Mouse (Mus musculus) cerebellum, postnatal 14 days (tissue): Measurements from ENCODE around the gene Bloc1s5.
"Not testable (repeated sequence)": the region's sequence is repeated elsewhere in the genome, so short reads cannot be mapped to it uniquely, and the experiment has no call there.

ENCODE experiments used
- DNase-seq, 2 experiments: peaks; one replicate each; pipeline ENCODE4 v3.0.0; 2021; ENCODE audit warnings: mixed read lengths in 2 of 2

The Bloc1s5 gene

DNA sequence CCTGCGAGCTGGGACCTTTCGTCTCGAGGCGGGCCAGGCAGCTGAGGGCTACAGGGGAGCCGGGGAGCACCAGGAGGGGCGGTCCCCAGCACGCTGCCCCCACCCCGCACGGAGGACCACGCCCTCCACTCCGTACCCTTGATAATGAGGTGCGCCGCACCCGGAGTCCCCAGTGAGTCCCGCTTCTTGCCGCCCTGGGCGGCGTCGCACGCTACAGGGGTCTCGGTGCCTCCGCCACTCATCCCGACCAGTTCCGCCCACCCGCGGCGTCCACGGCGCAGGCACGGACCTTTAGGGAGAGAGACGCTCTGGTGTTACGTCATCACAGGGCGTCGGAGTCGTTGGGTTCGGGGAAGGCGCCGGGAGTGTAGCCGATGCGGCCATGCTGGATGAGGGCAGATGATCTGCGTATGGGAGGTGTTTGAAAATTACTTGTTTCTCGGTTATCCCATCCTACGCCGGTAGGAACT is at the start of gene Bloc1s5:
Gene Bloc1s5, minus strand, starts transcription at position 310 of the 470 bp plus-strand sequence.
- peak; percentile 98 to 99 for DNase-seq

- DNase-seq = peak; percentile 65 to 75
These were observed 37.4 kb upstream of the Bloc1s5 start for GRCm38 (mm10) chr13:38672336-38672735.

DNA sequence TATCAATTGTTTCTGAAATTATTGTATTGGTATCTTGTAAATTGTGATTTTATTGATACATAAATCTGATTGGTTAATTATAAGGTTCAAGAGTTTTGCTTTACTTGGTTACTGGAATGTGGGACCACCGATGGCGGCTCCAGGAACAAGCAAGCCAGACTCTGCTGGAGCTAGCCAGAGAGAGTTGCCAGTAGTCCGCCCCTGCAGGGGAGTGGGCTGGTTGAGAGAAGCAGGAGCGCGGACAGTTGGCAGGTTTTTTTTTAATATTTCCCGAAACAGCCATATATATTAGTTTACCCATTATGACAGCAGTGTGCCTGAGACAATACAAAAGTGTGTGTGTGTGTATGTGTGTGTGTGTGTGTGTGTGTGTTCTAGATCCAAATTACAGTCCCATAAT is 36.5 kb upstream of the Bloc1s5 start:
- DNase-seq = peak; percentile 58 to 66

- DNase-seq = peak; percentile 81 to 85
These were observed 35.1 kb upstream of the Bloc1s5 start for GRCm38 (mm10) chr13:38670051-38670450.

GRCm38 (mm10) chr13:38668514-38668913 is 33.6 kb upstream of the Bloc1s5 start:
- peak; percentile 45 to 62 for DNase-seq

GRCm38 (mm10) chr13:38664753-38665152 is 29.8 kb upstream of the Bloc1s5 start:
- DNase-seq = no peak

GRCm38 (mm10) chr13:38659524-38660136 is 24.7 kb upstream of the Bloc1s5 start:
- no peak for DNase-seq

DNA sequence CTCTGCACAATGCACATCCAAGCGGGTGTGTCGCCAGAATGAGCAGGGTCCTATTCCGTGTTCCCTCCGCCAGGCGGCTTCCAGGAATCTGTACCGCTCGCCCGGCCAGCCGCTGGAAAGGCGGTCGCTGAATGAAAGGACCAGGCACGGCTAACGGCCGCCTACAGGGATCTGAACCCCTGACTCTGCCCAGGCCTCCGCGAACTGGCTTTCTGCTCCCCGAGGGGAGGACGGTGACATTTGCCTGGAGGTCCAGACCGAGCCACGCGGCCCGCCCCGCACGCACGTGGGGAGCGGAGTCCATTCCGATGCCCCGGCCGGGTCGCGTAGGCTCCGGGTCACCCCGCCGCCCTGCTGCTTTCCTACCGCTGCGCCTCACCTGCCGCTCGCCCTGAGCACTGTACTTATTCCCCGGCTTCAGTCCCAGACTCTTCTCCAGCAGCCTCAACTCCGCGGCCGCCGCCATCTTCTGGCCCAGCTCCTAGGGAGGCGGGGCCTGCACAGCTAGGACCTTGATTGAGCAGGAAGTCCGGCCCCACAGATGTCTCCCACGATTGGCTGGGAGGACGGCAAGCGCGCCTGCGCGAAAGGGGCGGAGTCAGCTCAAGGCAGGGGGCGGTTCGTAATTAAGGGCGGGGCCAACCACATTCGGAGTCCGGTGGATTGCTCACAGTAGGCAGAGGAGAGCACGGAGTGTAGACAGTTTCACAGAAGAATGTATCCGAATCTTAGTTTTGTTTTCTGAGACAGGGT is 23.8 kb upstream of the Bloc1s5 start, which contains the start of gene Eef1e1:
Gene Eef1e1, minus strand, starts transcription at position 531 of the 753 bp plus-strand sequence.
- peak; percentile 94 to 95 for DNase-seq

DNA sequence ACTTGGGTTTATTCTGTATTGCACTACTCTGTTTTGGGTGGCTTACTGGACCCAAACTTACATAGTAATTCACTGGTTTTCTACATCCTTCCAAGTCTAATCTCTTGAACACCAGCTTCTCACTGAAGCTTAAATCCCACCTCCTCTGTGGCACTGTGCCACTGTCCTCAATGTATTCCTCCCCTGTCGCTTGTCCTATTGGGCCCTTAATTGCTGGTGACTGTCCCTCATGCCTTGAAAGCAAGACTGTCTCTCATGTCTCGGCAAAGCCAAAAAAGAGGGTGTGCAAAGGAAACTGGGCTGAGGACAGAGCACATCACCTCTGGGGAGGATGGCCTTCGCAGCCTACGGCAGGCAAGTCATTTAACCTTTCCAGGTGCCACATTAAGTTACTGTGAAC is 23.0 kb upstream of the Bloc1s5 start:
- DNase-seq = peak in 1 of 2 experiments; percentile 23

- no peak for DNase-seq
These were observed 15.4 kb upstream of the Bloc1s5 start for GRCm38 (mm10) chr13:38650292-38650691.

GRCm38 (mm10) chr13:38649069-38649468 is 14.2 kb upstream of the Bloc1s5 start:
- DNase-seq = no peak

GRCm38 (mm10) chr13:38641414-38641813 is 6.5 kb upstream of the Bloc1s5 start:
- no peak for DNase-seq

DNA sequence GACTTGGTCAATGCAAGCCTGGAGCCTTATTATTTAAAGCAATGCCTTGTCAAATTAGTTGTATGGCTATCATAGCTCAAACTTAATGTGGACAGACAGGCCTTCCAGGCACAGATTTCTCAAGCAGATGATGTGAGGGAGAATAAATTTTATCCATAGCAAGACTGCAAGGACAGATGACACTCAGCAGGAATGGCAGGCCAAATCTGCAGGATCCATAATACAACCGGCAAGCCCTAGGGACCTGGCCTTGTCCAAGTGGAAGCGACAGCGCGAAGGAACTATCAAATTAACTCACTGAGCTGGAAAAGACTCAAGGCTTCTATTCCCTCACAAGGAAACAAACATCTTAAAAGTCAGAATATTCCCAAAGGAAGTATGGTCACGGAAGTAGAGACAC is 6.1 kb upstream of the Bloc1s5 start:
- DNase-seq = peak in 1 of 2 experiments; percentile 44

GRCm38 (mm10) chr13:38638694-38639093 is 3.8 kb upstream of the Bloc1s5 start:
- DNase-seq = no peak

DNA sequence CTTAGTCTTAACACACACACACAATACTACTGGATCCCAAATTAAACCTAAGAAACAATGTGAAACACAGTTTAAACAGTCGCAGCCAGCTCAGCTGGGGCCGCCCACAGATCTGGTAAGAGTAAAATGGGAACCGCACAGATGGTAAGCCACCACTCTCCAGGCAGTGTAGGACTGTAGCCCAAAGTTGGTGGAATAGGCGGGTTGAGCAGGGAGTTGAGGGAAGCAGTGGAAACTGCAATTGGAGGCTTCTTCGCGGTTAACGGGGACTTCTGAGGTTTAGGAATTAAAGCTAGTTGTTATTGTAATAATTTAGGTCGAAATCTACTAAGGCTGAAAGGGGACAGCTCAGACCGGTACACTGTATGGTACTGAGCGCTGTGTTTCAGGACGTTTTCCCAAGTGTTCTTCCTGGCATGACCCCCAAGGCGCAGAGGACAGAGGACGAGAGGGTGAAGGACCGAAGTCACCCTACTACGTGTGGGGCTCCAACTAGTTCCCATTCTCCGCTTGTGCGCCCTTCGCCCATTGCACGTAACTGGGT is 581 bp downstream of the Bloc1s5 start:
- DNase-seq = peak; percentile 25 to 46

DNA sequence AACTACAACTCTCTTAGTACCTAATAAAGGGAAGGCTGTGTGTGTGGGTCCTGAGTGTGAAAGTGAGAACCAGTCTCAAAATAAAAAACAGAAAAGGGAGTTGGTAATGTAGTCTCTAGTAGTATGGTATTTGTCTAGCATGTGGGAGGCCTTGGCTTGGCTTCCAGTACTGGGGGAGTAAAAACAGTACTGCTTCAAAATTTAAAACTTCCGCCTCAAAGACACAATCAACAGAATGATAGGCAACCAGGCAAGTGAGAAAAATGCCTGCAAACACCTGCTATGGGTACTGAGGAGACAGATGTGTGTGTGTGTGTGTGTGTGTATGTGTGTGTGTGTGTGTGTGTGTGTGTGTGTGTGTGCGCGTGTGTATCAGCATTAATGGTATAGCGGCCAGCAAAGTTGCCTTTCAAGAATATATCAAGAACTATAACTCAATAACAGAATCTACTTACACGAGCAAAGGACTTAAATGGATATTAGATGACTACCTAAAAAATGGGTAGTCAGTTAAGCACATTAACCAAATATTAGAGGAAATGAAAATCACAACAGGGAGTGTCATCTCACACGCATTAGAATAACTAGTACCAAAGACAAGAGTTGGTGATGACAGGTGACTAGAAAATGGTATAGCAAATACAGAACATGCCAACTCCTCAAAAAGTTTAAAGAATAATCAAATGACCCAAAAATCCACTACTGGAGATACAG is 1.5 kb downstream of the Bloc1s5 start:
- DNase-seq = no peak

DNA sequence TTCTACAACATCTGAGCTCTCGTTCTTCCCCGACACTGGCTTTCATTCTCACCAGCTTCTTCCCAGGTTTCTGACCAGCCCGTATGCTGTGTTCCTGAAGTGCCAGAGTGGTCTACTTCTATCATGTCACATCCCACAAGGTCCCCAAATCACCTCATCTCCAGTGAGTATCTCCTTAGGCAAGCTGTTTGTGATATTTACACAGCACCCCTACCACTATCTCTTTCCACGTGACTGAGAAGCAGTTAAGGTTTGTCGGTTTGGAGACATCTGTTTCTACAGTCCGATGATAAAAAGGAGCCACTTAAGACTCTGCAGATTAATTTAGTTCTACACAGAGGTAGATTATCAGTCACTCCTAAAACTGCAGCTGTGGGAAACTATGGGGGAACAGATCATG is 2.4 kb downstream of the Bloc1s5 start:
- DNase-seq = no peak

DNA sequence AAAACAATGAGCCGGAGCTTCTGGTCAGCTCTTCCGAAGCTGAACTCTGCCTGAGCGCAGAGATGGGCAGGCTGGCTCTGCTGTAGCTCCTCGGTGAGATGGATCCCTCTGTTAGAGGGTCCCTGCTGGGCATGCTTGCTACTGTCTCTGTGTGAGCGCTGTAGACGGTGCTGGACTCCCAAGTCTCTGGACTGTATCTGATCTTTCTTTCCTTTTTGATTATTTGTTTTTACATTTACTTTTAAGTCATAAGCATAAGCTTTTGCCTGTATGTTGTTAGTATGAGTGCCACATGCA is 8.7 kb downstream of the Bloc1s5 start:
- no peak for DNase-seq

DNA sequence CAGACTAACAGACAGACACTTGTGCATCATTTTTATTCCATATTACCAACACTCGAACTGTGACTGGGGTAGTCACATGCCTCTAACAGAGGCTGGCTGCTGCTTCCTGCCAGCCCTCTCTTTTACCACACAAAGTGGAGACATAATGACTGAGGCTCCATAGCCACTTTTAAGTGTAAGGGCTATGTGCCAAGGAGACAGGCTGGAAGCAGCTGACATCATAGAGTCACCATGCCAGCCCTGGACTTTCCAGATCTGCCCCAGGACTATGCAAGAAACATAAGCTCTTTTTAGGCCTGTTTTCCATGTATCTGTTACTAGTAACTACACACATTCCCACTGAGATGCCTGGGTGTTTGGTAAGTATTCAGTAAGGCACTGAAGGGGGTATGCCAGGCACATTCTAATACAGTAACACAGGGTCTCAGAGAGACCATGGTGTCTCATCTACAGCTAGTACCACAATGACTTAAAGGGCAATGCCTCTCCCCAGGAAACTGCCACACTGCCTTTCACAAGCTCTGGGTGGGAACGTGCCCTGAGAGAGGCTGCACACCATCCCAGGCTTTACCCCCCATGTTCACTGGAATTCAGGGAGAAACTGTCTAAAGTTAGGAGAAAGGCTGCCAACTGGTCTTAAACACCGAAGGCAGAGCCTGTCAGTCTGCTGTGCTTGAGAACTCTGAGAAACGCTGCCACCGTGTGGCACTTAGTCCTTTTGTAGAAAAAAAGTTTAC is 9.2 kb downstream of the Bloc1s5 start:
- DNase-seq = peak; percentile 33 to 39

- no peak for DNase-seq
These were observed 10.5 kb downstream of the Bloc1s5 start for GRCm38 (mm10) chr13:38624292-38624902.

DNA sequence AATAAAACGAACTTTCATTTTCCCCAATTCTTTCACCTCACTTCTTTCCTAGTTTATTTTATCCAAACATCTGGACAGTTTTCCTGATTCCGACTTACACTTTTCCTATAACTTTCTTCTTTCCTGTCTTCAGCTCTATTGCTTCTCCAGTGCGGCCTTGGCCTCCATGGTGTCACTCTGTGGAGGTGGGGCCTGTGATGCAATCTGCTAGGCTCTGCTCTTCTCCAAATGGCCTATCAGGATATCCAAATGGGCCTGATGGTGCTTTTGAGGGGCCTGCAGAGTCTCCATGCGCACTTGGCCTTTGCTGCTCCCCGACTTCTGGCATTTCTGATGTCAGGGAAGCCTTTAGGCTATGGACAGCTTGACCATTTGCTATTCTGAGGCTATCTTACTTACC is 11.6 kb downstream of the Bloc1s5 start:
- no peak for DNase-seq

DNA sequence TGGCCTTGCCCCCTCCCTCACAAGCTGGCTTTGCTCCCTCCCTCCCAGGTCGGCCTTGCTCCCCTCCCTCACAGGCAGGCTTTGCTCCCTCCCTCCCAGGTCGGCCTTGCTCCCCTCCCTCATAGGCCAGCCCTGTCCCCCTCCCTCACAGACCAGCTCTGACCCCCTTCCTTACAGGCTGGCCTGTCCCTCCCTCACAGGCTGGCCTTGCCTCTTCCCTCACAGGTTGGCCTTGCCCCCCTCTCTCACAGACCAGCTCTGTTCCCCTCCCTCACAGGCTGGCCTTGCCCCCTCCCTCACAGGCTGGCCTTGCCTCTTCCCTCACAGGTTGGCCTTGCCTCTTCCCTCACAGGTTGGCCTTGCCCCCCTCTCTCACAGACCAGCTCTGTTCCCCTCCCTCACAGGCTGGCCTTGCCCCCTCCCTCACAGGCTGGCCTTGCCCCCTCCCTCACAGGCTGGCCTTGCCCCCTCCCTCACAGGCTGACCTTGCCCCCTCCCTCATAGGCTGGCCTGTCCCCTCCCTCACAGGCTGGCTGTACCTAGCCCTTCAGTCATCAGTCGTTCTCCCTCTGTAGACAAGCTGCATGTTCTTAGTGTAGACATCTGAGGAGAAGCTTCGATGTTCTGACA is 16.8 kb downstream of the Bloc1s5 start:
- not testable (repeated sequence) for DNase-seq
